Mouse (Mus musculus) megakaryocyte, embryonic 14.5 days (primary cell): ENCODE measurements at regions not wholly inside any gene's neighbourhood (a gene's known extent, or its start where the extent isn't known, plus 50 kb on each side); places are given as distances from the start of the nearest gene placed in this dataset.

Experiments used
- FLI1 ChIP-seq: IDR thresholded peaks from 2 replicates; pipeline ENCODE4 v1.6.1; 2012; ENCODE audit warnings: low read length, inconsistent platforms, mixed read lengths
- GATA1 ChIP-seq: IDR thresholded peaks from 3 replicates; pipeline ENCODE4 v1.6.1; 2012; ENCODE audit warnings: mixed read lengths, low read length, inconsistent platforms, borderline replicate concordance

- TF ChIP-seq FLI1 (no peak), GATA1 (no peak)
Observed at GRCm38 (mm10) chr10:10219726-10220125, 252.4 kb downstream of the Adgb start.
